Mouse (Mus musculus) thymus, postnatal 14 days (tissue): ENCODE results near the gene 1520401A03Rik.

ENCODE experiments used
- DNase-seq: peaks from one replicate; pipeline ENCODE4 v3.0.0; 2021

1520401A03Rik gene

DNA sequence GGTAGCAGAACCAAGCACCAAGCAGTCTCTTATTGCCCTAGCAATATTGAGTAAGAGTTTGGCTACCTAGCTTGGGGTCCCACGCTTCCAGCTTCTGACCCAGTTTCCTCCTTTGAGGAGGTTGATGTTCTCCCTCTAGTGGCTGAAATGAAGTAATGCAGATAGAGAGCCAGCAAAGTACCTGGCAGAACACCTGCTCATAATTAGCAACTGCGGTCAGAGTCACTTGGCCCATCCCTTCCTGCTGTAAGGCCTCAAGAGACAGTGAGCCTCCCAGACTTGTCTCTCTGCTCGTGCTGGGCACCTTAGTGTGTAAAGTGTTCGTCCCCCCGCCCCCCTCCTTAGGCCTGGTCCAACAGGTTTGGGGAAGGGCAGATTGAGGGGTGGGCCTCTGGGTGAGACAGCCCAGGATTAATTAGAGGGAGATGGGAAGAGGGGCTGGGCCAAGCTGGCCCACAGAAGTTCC lies 58.0 kb downstream of the 1520401A03Rik start:
- DNase-seq: peak; percentile 48

DNA sequence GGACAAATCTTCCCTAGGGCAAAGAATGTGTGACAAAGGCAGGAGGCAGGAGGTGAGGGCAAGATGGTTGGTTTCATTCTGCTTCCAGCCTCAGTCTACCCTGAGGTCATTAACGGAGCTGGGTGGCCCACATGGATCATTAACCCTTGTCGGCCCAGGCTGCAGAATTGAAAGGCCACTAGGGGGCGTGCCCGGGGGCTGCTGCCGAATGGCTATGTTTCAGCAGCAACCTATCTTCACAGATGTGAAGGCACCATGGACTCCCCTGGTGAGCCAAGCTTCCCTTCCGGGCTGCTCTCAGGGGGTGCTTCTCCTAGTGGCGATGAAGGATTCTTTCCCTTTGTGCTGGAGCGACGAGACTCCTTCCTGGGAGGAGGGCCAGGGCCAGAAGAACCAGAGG lies 61.1 kb downstream of the 1520401A03Rik start:
- peak; percentile 53 for DNase-seq

DNA sequence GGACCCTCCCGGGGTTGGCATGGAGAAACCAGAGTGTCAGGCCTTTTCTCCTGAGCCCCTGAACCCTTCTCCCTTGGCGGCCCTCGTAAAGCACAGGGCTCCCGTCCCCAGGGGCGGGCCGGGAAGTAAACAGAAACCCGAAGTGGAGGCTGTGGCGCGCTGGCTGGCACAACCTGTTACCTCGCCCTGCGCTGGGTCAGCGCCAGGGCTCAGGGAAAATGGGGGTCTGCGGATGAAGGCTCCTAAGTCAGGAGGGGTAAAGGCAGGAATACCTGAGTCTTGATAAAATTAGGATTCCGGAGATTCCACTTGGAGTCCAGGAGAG lies 61.7 kb downstream of the 1520401A03Rik start:
- no peak for DNase-seq

DNA sequence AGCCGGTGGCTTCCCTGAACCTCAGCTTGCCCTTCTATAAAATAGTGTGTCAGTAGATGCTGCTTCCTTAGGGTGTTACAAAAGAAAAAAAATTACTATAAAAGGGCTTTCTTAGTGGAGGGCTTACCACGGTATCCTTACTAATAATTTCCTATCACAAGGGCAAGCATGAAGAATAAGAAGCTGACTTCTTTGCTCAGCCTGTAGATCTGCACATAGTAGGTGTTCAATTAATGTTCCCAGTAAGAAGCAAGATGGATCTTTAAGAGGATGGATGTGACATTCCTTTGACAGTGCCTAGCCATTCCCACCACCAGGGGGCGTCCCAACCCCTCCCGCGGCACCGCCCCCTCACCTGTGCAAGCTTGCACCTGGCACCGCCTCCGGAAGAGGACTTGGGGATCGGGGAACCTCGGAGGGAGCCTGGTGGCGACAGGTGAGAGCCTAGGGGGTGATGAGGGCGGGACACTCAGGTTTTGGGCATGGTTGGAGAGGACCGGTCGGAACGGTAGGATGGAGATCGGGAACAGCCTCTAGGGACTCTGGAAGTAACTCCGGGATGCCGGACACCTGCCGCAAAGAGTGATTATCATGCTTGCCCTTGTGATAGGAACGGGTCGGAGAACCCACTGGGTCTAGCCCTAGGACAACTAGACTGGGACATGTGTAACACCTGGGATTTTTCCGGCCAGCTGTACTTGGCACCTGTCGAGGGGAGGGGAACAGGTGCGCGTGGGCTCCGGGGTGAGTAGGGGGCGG lies 62.3 kb downstream of the 1520401A03Rik start, which contains the start of gene Bicdl2:
Gene Bicdl2, plus strand, starts transcription at position 390 of the 759 bp plus-strand sequence.
- peak; percentile 54 for DNase-seq

DNA sequence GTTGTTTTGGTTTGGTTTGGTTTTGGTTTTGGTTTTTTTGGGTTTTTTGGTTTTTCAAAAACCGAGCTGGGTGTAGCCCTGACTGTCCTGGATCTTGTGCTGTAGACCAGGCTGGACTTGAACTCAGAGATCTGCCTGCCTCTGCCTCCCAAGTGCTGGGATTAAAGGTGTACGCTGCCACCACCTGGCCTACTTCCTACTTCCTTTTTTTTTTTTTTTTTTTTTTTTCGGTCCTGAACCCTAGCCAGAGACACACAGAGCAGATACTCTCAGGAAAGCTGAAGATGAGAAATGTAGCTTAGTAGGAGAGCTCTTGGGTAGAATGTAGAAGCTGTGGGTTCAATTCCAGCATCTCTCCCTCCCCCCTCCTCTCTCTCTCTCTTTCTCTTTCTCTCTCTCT lies 64.1 kb downstream of the 1520401A03Rik start:
- no peak for DNase-seq
